Mouse (Mus musculus) ES-E14 (cell line): Measurements from ENCODE around the gene Man1c1. TPM values are rescaled to one million over a fixed set of nuclear protein-coding genes. Genes with fewer than 3 reads are reported as not detected.

Source experiments
- DNase-seq: peaks from one replicate; pipeline ENCODE4 v3.0.0-alpha.2; 2013; ENCODE audit warnings: low read depth, low spot score
- H3K27ac ChIP-seq: 2 replicates; pipeline ENCODE4 v1.5.1; 2012; ENCODE audit warnings: low read depth, mild to moderate bottlenecking, low read length, moderate library complexity, mixed read lengths; ENCODE audit not compliant: poor library complexity, insufficient read depth, severe bottlenecking
- H3K36me3 ChIP-seq: 2 replicates; pipeline ENCODE4 v1.6.1; 2012; ENCODE audit warnings: mild to moderate bottlenecking, low read length, moderate library complexity, mixed read lengths; ENCODE audit not compliant: control insufficient read depth, poor library complexity, insufficient read depth, severe bottlenecking
- H3K4me1 ChIP-seq, 2 experiments: fragments of 150-350 bp in 1 of 2; sonication (generic) in 1 of 2; 2 replicates each; pipeline ENCODE4 v1.6.1; 2012; ENCODE audit warnings: low read length in 2 of 2, mild to moderate bottlenecking in 1 of 2, mixed read lengths in 1 of 2; ENCODE audit not compliant: control insufficient read depth in 2 of 2, insufficient read depth in 2 of 2, poor library complexity in 1 of 2
- H3K4me3 ChIP-seq, 2 experiments: fragments of 150-350 bp in 1 of 2; sonication (generic) in 1 of 2; 2 replicates each; pipeline ENCODE4 v1.5.1; 2012; ENCODE audit warnings: low read length in 2 of 2, low read depth in 1 of 2, mild to moderate bottlenecking in 1 of 2, mixed read lengths in 1 of 2; ENCODE audit not compliant: insufficient read depth in 1 of 2, poor library complexity in 1 of 2, severe bottlenecking in 1 of 2
- H3K9ac ChIP-seq: 2 replicates; pipeline ENCODE4 v1.6.1; 2012; ENCODE audit warnings: low read depth, mild to moderate bottlenecking, low read length, mixed read lengths; ENCODE audit not compliant: poor library complexity, insufficient read depth, severe bottlenecking
- H3K9me3 ChIP-seq: fragments of 150-350 bp; sonication (generic); 2 replicates; pipeline ENCODE4 v1.6.1; 2012; ENCODE audit warnings: low read depth, mild to moderate bottlenecking, low read length; ENCODE audit not compliant: control insufficient read depth, insufficient read depth
- CHD2 ChIP-seq: IDR thresholded peaks from 2 replicates; pipeline ENCODE4 v1.6.1; 2014; ENCODE audit warnings: mild to moderate bottlenecking, low read depth, low read length, inconsistent platforms
- HCFC1 ChIP-seq: IDR thresholded peaks from 2 replicates; pipeline ENCODE4 v1.6.1; 2012; ENCODE audit warnings: low read length, inconsistent platforms, borderline replicate concordance; ENCODE audit not compliant: insufficient read depth
- MAFK ChIP-seq: IDR thresholded peaks from 2 replicates; pipeline ENCODE4 v1.6.1; 2014; ENCODE audit warnings: mild to moderate bottlenecking, low read depth, low read length, inconsistent platforms; ENCODE audit not compliant: insufficient read depth
- ZC3H11A ChIP-seq: IDR thresholded peaks from 2 replicates; pipeline ENCODE4 v1.6.1; 2012; ENCODE audit warnings: low read depth, mild to moderate bottlenecking, inconsistent platforms, low read length, borderline replicate concordance
- ZNF384 ChIP-seq: IDR thresholded peaks from 2 replicates; pipeline ENCODE4 v1.6.1; 2012; ENCODE audit warnings: low read depth, low read length, inconsistent platforms
- in situ Hi-C, 2 experiments: fragments of 600-800 bp; cut with MboI; formaldehyde crosslinking; loops; one replicate each; pipeline ENCODE4 v1.15.1; 2025; ENCODE audit warnings: low sequenced_read_pairs in 2 of 2, inconsistent platforms in 1 of 2; ENCODE audit not compliant: unreplicated experiment in 2 of 2
- total RNA-seq: library from RNA; depleted of rRNA; stranded (reverse); fragments of 300-350 nt; gene quantifications from 2 replicates; pipeline ENCODE4 v1.2.3, GENCODE M21; 2012

The Man1c1 gene
- total RNA-seq, 1 experiment, result 6.1 TPM

DNA sequence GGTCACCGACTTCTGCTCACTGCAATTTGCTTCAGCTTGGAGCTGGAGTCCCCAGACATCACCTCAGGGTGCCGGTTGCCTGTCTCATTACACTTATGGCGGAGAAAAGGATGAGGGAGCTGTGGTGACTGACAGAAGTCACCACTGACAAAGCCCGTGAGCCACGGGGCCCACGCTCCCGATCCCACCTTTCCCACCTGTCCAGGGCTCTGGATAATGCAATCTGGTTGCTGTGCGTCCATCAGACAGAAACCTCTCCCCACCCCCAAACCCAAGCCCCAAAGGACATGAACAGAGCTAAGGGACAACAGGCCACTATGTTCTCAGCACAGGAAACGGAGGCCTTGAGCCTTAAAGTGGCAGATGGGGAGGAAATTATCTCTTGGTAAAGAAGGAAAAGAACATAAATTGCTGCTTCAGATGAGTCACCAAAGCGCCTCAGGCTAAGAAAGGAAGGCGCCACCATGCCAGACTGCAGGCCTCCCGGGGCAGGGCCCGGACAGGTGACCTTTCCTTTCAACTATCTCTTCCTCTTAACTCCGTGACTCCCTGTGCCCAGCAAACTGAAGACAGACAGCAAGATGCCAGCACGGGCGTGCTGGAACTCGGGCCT lies 34.2 kb downstream of the Man1c1 start:
- no peak overlapping the region for H3K27ac ChIP-seq
- no peak overlapping the region for H3K9ac ChIP-seq
- in situ Hi-C loops, result no loop called here
- no peaks in the 10 kb centered on the region for H3K36me3 ChIP-seq
- no peak for DNase-seq
- no peaks in the 10 kb centered on the region for H3K9me3 ChIP-seq
- no peak overlapping the region for H3K4me3 ChIP-seq
- no peak for TF ChIP-seq CHD2
- TF ChIP-seq ZC3H11A, result no peak
- TF ChIP-seq ZNF384, result no peak
- TF ChIP-seq MAFK, result no peak
- no peak for TF ChIP-seq HCFC1
- peaks cover 0 to 7% of the 10 kb centered on the region in 2 experiments; a peak in 1 of 4 replicates for H3K4me1 ChIP-seq

DNA sequence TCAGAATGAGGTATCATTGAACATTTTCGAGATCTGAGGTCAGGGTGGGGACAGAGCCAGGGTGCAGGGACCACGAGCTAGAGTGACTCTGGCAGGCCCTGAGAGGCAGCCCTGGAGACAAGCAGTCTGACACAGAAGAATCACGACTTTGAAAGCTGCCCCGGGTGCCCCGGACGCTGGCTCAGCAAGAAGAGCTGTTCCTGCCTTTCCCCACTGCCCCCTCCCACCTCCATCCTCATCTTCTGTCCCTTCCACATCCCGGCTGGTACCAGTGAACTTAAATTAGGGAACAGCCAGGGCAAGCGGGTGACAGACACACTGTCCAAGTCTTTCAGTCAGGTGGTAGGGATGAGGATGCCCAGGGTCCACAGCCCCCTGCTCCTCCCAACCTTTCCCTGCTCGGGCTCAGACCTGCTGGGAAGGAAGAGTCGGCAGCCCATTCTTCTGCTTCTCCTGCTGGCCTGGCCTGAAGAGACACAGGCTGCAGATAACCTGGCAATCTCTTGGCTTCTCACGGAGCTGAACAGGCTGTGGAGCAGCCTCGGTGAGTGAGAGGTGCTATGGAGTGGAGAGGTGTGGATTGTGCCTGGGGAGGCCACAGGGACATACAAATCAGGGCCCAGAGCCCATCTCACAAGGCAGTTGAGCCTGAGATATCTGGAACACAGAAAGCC lies 35.6 kb downstream of the Man1c1 start:
- H3K4me1 ChIP-seq, result peaks cover 0 to 7% of the 10 kb centered on the region in 2 experiments; a peak in 1 of 4 replicates
- H3K9me3 ChIP-seq, result no peaks in the 10 kb centered on the region
- in situ Hi-C loops, result no loop called here
- H3K9ac ChIP-seq, result no peak overlapping the region
- H3K36me3 ChIP-seq, result no peaks in the 10 kb centered on the region
- DNase-seq, result no peak
- TF ChIP-seq ZC3H11A (no peak), HCFC1 (no peak), ZNF384 (no peak), MAFK (no peak), CHD2 (no peak)
- no peak overlapping the region for H3K27ac ChIP-seq
- H3K4me3 ChIP-seq, result no peak overlapping the region

DNA sequence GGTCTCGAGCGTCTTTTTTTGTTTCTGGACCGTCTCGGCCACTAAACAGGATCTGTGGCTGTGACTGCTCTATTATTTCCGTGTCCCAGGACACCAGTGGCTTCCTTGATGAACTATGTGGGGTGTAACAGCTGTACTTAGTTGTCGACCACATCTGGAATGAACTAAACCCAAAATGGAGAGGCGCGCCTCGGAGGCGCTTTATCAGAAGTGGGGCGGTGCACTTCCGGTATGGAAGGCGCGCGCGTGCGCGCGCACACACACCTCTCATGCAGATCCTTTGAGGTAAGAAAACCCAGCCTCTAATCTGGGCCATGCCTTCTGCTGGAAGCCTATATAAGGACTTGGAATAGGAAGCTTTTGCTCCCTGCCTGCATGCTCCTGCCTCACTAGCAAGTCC lies 37.7 kb downstream of the Man1c1 start:
- H3K4me1 ChIP-seq, result peaks cover 0 to 2% of the 10 kb centered on the region in 2 experiments; a peak in 1 of 4 replicates

GRCm38 (mm10) chr4:134663052-134663451 lies 41.0 kb downstream of the Man1c1 start:
- Histone ChIP-seq H3K36me3 (no peaks in the 10 kb centered on the region), H3K27ac (no peak overlapping the region), H3K4me3 (peak overlapping the region in 1 of 2 experiments; percentile 35; a peak in 2 of 4 replicates), H3K9ac (0 out of 2 replicates have a peak overlapping the region, but pooled peaks have one; percentile 9), H3K9me3 (no peaks in the 10 kb centered on the region), H3K4me1 (peaks cover 3 to 5% of the 10 kb centered on the region in 2 experiments; a peak in 2 of 4 replicates)
- in situ Hi-C loops, result no loop called here
- DNase-seq, result no peak
- TF ChIP-seq MAFK (0 out of 2 replicates have a peak, but pooled peaks have one; percentile 9), ZC3H11A (no peak), HCFC1 (no peak), ZNF384 (no peak)

More for the DNA sequence above, 37.7 kb downstream of the Man1c1 start:
- Histone ChIP-seq H3K9ac (no peak overlapping the region), H3K4me3 (0 out of 4 replicates have a peak overlapping the region, but pooled peaks of 1 of the 2 experiments have one; percentile 19), H3K9me3 (no peaks in the 10 kb centered on the region), H3K27ac (no peak overlapping the region), H3K36me3 (no peaks in the 10 kb centered on the region)
- DNase-seq, result no peak
- in situ Hi-C loops, result no loop called here
- TF ChIP-seq CHD2 (no peak), HCFC1 (no peak), MAFK (no peak), ZC3H11A (no peak), ZNF384 (no peak)
